In the genomic region with DNA sequence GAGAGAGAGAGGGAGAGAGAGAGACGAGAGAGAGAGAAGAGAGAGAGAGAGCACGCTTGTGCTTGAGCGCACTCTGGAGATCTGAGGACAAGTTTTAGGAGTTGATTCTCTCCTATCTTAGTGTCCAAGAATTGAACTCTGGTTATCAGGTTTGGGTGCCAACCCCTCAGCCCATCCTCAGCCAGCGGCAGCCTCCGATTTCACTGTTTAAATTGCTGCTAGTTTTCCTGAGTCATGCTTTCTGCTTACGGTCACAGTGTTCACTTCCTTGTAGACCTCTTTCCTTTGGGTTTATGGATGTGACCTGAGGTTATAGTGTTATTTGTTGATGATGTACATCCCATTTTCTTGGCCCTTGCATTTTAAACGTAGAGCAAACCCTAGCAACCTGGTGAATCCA, we compare ENCODE assay signal across 9 mouse cellular contexts. TPM values are rescaled to one million over a fixed set of nuclear protein-coding genes. Genes with fewer than 3 reads are reported as not detected.
DNase-seq lines count a peak whose midpoint lies in the region; ATAC-seq and TF ChIP-seq lines count a peak whose summit lies in the region.
"Had no signal": no experiment of that assay in that cellular context is flagged by ENCODE, and none has a peak within 500 bp of the region (broad histone marks: within the 10 kb centered on the region; RNA-seq: fewer than 3 reads in every experiment).

No protein-coding gene starts in this region.

- intact Hi-C loops in heart, adult 2 months (cut with DNase I), result no loop called here

- H3K36me3 ChIP-seq in heart, embryonic 11.5 days (ENCODE audit: control insufficient read depth, insufficient read depth, low read length), result no peaks in the 10 kb centered on the region
- peaks cover 2% of the 10 kb centered on the region; the same call in 1 of the 2 replicates for H3K36me3 ChIP-seq in heart, adult 2 months (ENCODE audit: control insufficient read depth, insufficient read depth, low read length)
- H3K36me3 ChIP-seq in E14TG2a.4 (ENCODE audit: insufficient read depth, low read length), result peaks cover 36% of the 10 kb centered on the region
- H3K36me3 ChIP-seq in liver, embryonic 12.5 days, result peaks cover 27% of the 10 kb centered on the region

- no peaks in the 10 kb centered on the region for H3K9me3 ChIP-seq in heart, embryonic 11.5 days (replicated peaks; ENCODE audit: control insufficient read depth, low read length)
- no peaks in the 10 kb centered on the region for H3K9me3 ChIP-seq in E14TG2a.4 (ENCODE audit: low read length)
- no peaks in the 10 kb centered on the region for H3K9me3 ChIP-seq in liver, embryonic 12.5 days (replicated peaks)

- H3K9ac ChIP-seq in heart, embryonic 11.5 days (ENCODE audit: low read depth, low read length), result no peak overlapping the region
- no peak overlapping the region for H3K9ac ChIP-seq in heart, adult 2 months (ENCODE audit: low read depth, low read length)
- H3K9ac ChIP-seq in liver, embryonic 12.5 days, result peak overlapping the region; percentile 88

- peak overlapping the region; percentile 88 for H3K4me2 ChIP-seq in heart, embryonic 11.5 days
- H3K4me2 ChIP-seq in liver, embryonic 12.5 days, result peak overlapping the region; percentile 90

- 68% methylated on average over 7 of the region's 7 CpGs for WGBS in heart, embryonic 11.5 days (ENCODE audit: insufficient replicate concordance)
- 35% methylated on average over 7 of the region's 7 CpGs for WGBS in heart, adult 2 months
- WGBS in liver, embryonic 12.5 days (ENCODE audit: insufficient replicate concordance), result 31% methylated on average over 7 of the region's 7 CpGs

- ATAC-seq in heart, embryonic 11.5 days (replicated peaks; ENCODE audit: insufficient number of reproducible peaks, low FRiP score, low TSS enrichment), result no peak
- ATAC-seq in liver, embryonic 12.5 days, result peak; percentile 28

- no peak overlapping the region for H3K27ac ChIP-seq in heart, embryonic 11.5 days (ENCODE audit: low read depth, low read length)
- H3K27ac ChIP-seq in heart, adult 2 months, result no peak overlapping the region
- no peak overlapping the region for H3K27ac ChIP-seq in embryonic fibroblast, embryonic 13.5 days (ENCODE audit: insufficient read depth, low read length)
- peak overlapping the region; percentile 85 for H3K27ac ChIP-seq in liver, embryonic 12.5 days

- TF ChIP-seq CTCF in heart, adult 2 months (IDR thresholded peaks at IDR 0.05), result no peak
- no peak for TF ChIP-seq CTCF in E14TG2a.4 (conservative IDR thresholded peaks at IDR 0.05; ENCODE audit: low read length)
- no peak for TF ChIP-seq CTCF in embryonic fibroblast, embryonic 13.5 days (IDR thresholded peaks at IDR 0.05; ENCODE audit: borderline replicate concordance, insufficient read depth, low read length)

- peaks cover 5% of the 10 kb centered on the region for H3K79me2 ChIP-seq in heart, adult 2 months (replicated peaks; ENCODE audit: control insufficient read depth, insufficient read depth, low read length)

- peaks cover 20% of the 10 kb centered on the region for H3K4me1 ChIP-seq in heart, embryonic 11.5 days (ENCODE audit: control insufficient read depth, insufficient read depth, low read length)
- peaks cover 9% of the 10 kb centered on the region for H3K4me1 ChIP-seq in heart, adult 2 months (ENCODE audit: control insufficient read depth, insufficient read depth, low read length)
- peaks cover 69% of the 10 kb centered on the region for H3K4me1 ChIP-seq in E14TG2a.4 (replicated peaks; ENCODE audit: low read depth, low read length)
- H3K4me1 ChIP-seq in embryonic fibroblast, embryonic 13.5 days (ENCODE audit: control insufficient read depth, insufficient read depth, low read length), result peaks cover 11% of the 10 kb centered on the region
- H3K4me1 ChIP-seq in liver, embryonic 12.5 days, result peaks cover 67% of the 10 kb centered on the region

- H3K27me3 ChIP-seq in heart, embryonic 11.5 days (ENCODE audit: control insufficient read depth, insufficient read depth, low read length), result no peaks in the 10 kb centered on the region
- no peaks in the 10 kb centered on the region for H3K27me3 ChIP-seq in heart, adult 2 months (ENCODE audit: control insufficient read depth, insufficient read depth, low read length)
- H3K27me3 ChIP-seq in E14TG2a.4 (ENCODE audit: insufficient read depth, low read length), result no peaks in the 10 kb centered on the region
- no peaks in the 10 kb centered on the region for H3K27me3 ChIP-seq in liver, embryonic 12.5 days (replicated peaks)

- no peak for DNase-seq in heart, adult 2 months
- DNase-seq in adrenal gland, postnatal 25 days, result no peak
- DNase-seq in kidney, adult 9 months, result no peak
- no peak for DNase-seq in left cerebral cortex, adult 11 months (ENCODE audit: low spot score)
- DNase-seq: gastrocnemius, postnatal 14 days had no signal

- TF ChIP-seq EP300 in heart, adult 2 months (IDR thresholded peaks at IDR 0.05; ENCODE audit: insufficient read depth, low read depth, low read length), result no peak

- TF ChIP-seq POLR2A in heart, adult 2 months (IDR thresholded peaks at IDR 0.05; ENCODE audit: insufficient read depth, low read depth, low read length), result no peak
- no peak for TF ChIP-seq POLR2A in embryonic fibroblast, embryonic 13.5 days (IDR thresholded peaks at IDR 0.05; ENCODE audit: low read depth, low read length)

- no peak overlapping the region; the same call in 1 of the 2 replicates for H3K4me3 ChIP-seq in heart, embryonic 11.5 days (ENCODE audit: low read depth, low read length)
- no peak overlapping the region for H3K4me3 ChIP-seq in heart, adult 2 months
- H3K4me3 ChIP-seq in E14TG2a.4 (replicated peaks; ENCODE audit: low read length), result peak overlapping the region; percentile 90
- H3K4me3 ChIP-seq in embryonic fibroblast, embryonic 13.5 days (ENCODE audit: insufficient read depth, low read length), result peak overlapping the region; percentile 46
- peak overlapping the region; percentile 88 for H3K4me3 ChIP-seq in liver, embryonic 12.5 days

RNA-seq across cellular contexts. Expression of a gene that starts 29.8 kb away (rescaled TPM):
- polyA plus RNA-seq in heart, embryonic 11.5 days (2014; fragmentation: Nextera tagmentation; extraction: Ambion mirVana), result 69.0 and 71.5 TPM in 2 replicates
- total RNA-seq in heart, adult 2 months (2021), result 100 to 1,000 TPM in 1 of 2 experiments, 10 to 100 TPM in 1; 90.0 to 109 TPM
- 107 and 123 TPM in 2 replicates for polyA plus RNA-seq in heart, adult 2 months (2012; rRNA removed)
- polyA plus RNA-seq in embryonic fibroblast, embryonic 13.5 days (2011; ENCODE audit: insufficient read length, low read depth, missing spikeins), result 107 TPM in 2 replicates
- 54.7 and 55.1 TPM in 2 replicates for polyA plus RNA-seq in liver, embryonic 12.5 days (2016; fragmentation: Nextera tagmentation; extraction: Ambion mirVana)
- total RNA-seq in adrenal gland, postnatal 25 days (2021), result 182 and 200 TPM in 2 replicates

RNA-seq across cellular contexts. Expression of a gene that starts 29.8 kb away (rescaled TPM):
- 31.8 and 38.4 TPM in 2 replicates for polyA plus RNA-seq in heart, embryonic 11.5 days (2014; fragmentation: Nextera tagmentation; extraction: Ambion mirVana)
- total RNA-seq in heart, adult 2 months (2021), result 10 to 100 TPM; 45.5 to 47.4 TPM
- 47.5 and 57.6 TPM in 2 replicates for polyA plus RNA-seq in heart, adult 2 months (2012; rRNA removed)
- 35.4 and 38.5 TPM in 2 replicates for polyA plus RNA-seq in embryonic fibroblast, embryonic 13.5 days (2011; ENCODE audit: insufficient read length, low read depth, missing spikeins)
- polyA plus RNA-seq in liver, embryonic 12.5 days (2016; fragmentation: Nextera tagmentation; extraction: Ambion mirVana), result 27.1 and 27.8 TPM in 2 replicates
- 45.8 and 58.2 TPM in 2 replicates for total RNA-seq in adrenal gland, postnatal 25 days (2021)

RNA-seq across cellular contexts. Expression of a gene that starts 29.9 kb away (rescaled TPM):
- polyA plus RNA-seq in heart, embryonic 11.5 days (2014; fragmentation: Nextera tagmentation; extraction: Ambion mirVana), result 88.6 and 98.2 TPM in 2 replicates
- 10 to 100 TPM; 27.1 to 31.3 TPM for total RNA-seq in heart, adult 2 months (2021)
- 16.5 TPM in 2 replicates for polyA plus RNA-seq in heart, adult 2 months (2012; rRNA removed)
- polyA plus RNA-seq in embryonic fibroblast, embryonic 13.5 days (2011; ENCODE audit: insufficient read length, low read depth, missing spikeins), result 50.6 and 69.7 TPM in 2 replicates
- 166 and 184 TPM in 2 replicates for polyA plus RNA-seq in liver, embryonic 12.5 days (2016; fragmentation: Nextera tagmentation; extraction: Ambion mirVana)
- total RNA-seq in adrenal gland, postnatal 25 days (2021), result 61.4 and 68.9 TPM in 2 replicates

Comparison
In these comparisons a context has a peak if more than half of its experiments do, and no peak if none do; other contexts are left out.
1. H3K4me3 ChIP-seq: peak in E14TG2a.4 (single experiment), embryonic fibroblast, embryonic 13.5 days (single experiment) and liver, embryonic 12.5 days (single experiment); none in heart, embryonic 11.5 days (single experiment) and heart, adult 2 months (single experiment).